Mouse (Mus musculus) heart, embryonic 16.5 days (tissue): ENCODE data around the gene Gm10073. TPM values are rescaled to one million over a fixed set of nuclear protein-coding genes. Genes with fewer than 3 reads are reported as not detected.
A peak's percentile ranks its signal among the peaks of the same experiment; 100 is the strongest.

Experiments
- ATAC-seq: fragments of 200-750 bp; cut with Nextera tagmentation; replicated peaks from 2 replicates; pipeline ENCODE4 v1.8.0; 2017; ENCODE audit warnings: moderate number of reproducible peaks; ENCODE audit not compliant: insufficient read depth, low FRiP score; ENCODE audit errors: extremely low read depth
- H3K27ac ChIP-seq: fragments of 300-500 bp; sonication (generic); 2 replicates; pipeline ENCODE4 v1.5.1; 2014; ENCODE audit warnings: mild to moderate bottlenecking, low read length, control low read depth, moderate library complexity
- H3K27me3 ChIP-seq: fragments of 300-500 bp; sonication (generic); 2 replicates; pipeline ENCODE4 v1.6.1; 2014; ENCODE audit warnings: low read length, mixed read lengths; ENCODE audit not compliant: control insufficient read depth, insufficient read depth
- H3K36me3 ChIP-seq: fragments of 300-500 bp; sonication (generic); 2 replicates; pipeline ENCODE4 v1.6.1; 2014; ENCODE audit not compliant: control insufficient read depth, insufficient read depth
- H3K4me1 ChIP-seq: fragments of 300-500 bp; sonication (generic); 2 replicates; pipeline ENCODE4 v1.6.1; 2014; ENCODE audit warnings: low read length, mixed read lengths; ENCODE audit not compliant: control insufficient read depth, insufficient read depth
- H3K4me2 ChIP-seq: fragments of 300-500 bp; sonication (generic); 2 replicates; pipeline ENCODE4 v1.6.1; 2014; ENCODE audit warnings: low read depth, mild to moderate bottlenecking, control low read depth, low read length
- H3K4me3 ChIP-seq: fragments of 300-500 bp; sonication (generic); 2 replicates; pipeline ENCODE4 v1.5.1; 2014; ENCODE audit warnings: mild to moderate bottlenecking, control low read depth, low read length
- H3K9ac ChIP-seq: fragments of 300-500 bp; sonication (generic); 2 replicates; pipeline ENCODE4 v1.6.1; 2014; ENCODE audit warnings: low read length, control low read depth
- H3K9me3 ChIP-seq: fragments of 300-500 bp; sonication (generic); replicated peaks from 2 replicates; pipeline ENCODE4 v1.6.1; 2016; ENCODE audit warnings: low read length; ENCODE audit not compliant: control insufficient read depth
- WGBS: fragments of 180-500 bp; shearing (Covaris S2); extraction: QIAGEN DNeasy Blood & Tissue Kit; methylation state at CpG from one replicate; pipeline ENCODE4 v1.1.7; 2014; 5-methylcytosine and 5-hydroxymethylcytosine counted together
- polyA plus RNA-seq: library from polyadenylated mRNA; unstranded; fragments of >200 nt; fragmentation: Nextera tagmentation; extraction: Ambion mirVana; gene quantifications from 2 replicates; pipeline ENCODE4 v1.2.1, GENCODE M21; 2015

Gm10073 gene
- polyA plus RNA-seq, 1 experiment from 2014 or later = 24.5 TPM

GRCm38 (mm10) chr8:106570386-106570785 is 2.9 kb downstream of the Gm10073 start:
- Histone ChIP-seq H3K9ac (no peak overlapping the region), H3K36me3 (no peaks in the 10 kb centered on the region), H3K27ac (no peak overlapping the region), H3K9me3 (no peaks in the 10 kb centered on the region), H3K4me3 (no peak overlapping the region), H3K4me2 (no peak overlapping the region), H3K27me3 (peaks cover 3% of the 10 kb centered on the region; the same call in 1 of the 2 replicates), H3K4me1 (no peaks in the 10 kb centered on the region)
- WGBS = 90% methylated on average over 4 of the region's 4 CpGs
- ATAC-seq = no peak

- Histone ChIP-seq H3K4me3 (no peak overlapping the region), H3K4me2 (no peak overlapping the region), H3K27ac (no peak overlapping the region), H3K9me3 (no peaks in the 10 kb centered on the region), H3K27me3 (peaks cover 3% of the 10 kb centered on the region; the same call in 1 of the 2 replicates), H3K9ac (no peak overlapping the region), H3K4me1 (no peaks in the 10 kb centered on the region), H3K36me3 (no peaks in the 10 kb centered on the region)
- WGBS = 75% methylated on average over 7 of the region's 7 CpGs
- ATAC-seq = no peak
Measured at GRCm38 (mm10) chr8:106569006-106569405, 4.3 kb downstream of the Gm10073 start.

GRCm38 (mm10) chr8:106563691-106564182 is 9.5 kb downstream of the Gm10073 start:
- Histone ChIP-seq H3K27me3 (no peaks in the 10 kb centered on the region), H3K27ac (no peak overlapping the region; the same call in 1 of the 2 replicates), H3K4me1 (peaks cover 3% of the 10 kb centered on the region; the same call in 1 of the 2 replicates), H3K36me3 (no peaks in the 10 kb centered on the region), H3K4me2 (no peak overlapping the region), H3K9me3 (no peaks in the 10 kb centered on the region), H3K9ac (no peak overlapping the region), H3K4me3 (no peak overlapping the region)
- ATAC-seq = no peak
- 75% methylated on average over 3 of the region's 3 CpGs for WGBS

GRCm38 (mm10) chr8:106561097-106561865 is 12.0 kb downstream of the Gm10073 start:
- peaks cover 5% of the 10 kb centered on the region; the same call in 1 of the 2 replicates for H3K9me3 ChIP-seq
- H3K27ac ChIP-seq = no peak overlapping the region
- no peak overlapping the region for H3K4me3 ChIP-seq
- peak; percentile 77 for ATAC-seq
- H3K9ac ChIP-seq = no peak overlapping the region
- H3K36me3 ChIP-seq = peaks cover 7% of the 10 kb centered on the region; the same call in 1 of the 2 replicates
- peaks cover 3% of the 10 kb centered on the region; the same call in 1 of the 2 replicates for H3K4me1 ChIP-seq
- no peak overlapping the region; the same call in 1 of the 2 replicates for H3K4me2 ChIP-seq
- WGBS = 23% methylated on average over 21 of the region's 21 CpGs
- no peaks in the 10 kb centered on the region for H3K27me3 ChIP-seq

GRCm38 (mm10) chr8:106559844-106560243 is 13.4 kb downstream of the Gm10073 start:
- Histone ChIP-seq H3K4me2 (no peak overlapping the region), H3K27ac (no peak overlapping the region), H3K4me1 (peaks cover 3% of the 10 kb centered on the region; the same call in 1 of the 2 replicates), H3K36me3 (peaks cover 12% of the 10 kb centered on the region), H3K4me3 (no peak overlapping the region), H3K9ac (no peak overlapping the region), H3K9me3 (peaks cover 5% of the 10 kb centered on the region; the same call in 1 of the 2 replicates), H3K27me3 (no peaks in the 10 kb centered on the region)
- 40% methylated on average over 9 of the region's 9 CpGs for whole genome bisulfite sequencing
- no peak for ATAC-seq

GRCm38 (mm10) chr8:106556068-106556645 is 17.1 kb downstream of the Gm10073 start:
- ATAC-seq = no peak
- Histone ChIP-seq H3K4me1 (no peaks in the 10 kb centered on the region), H3K4me3 (no peak overlapping the region), H3K27me3 (no peaks in the 10 kb centered on the region), H3K36me3 (peaks cover 29% of the 10 kb centered on the region), H3K27ac (no peak overlapping the region), H3K9me3 (peaks cover 7% of the 10 kb centered on the region; the same call in 1 of the 2 replicates), H3K4me2 (no peak overlapping the region), H3K9ac (no peak overlapping the region)
- 58% methylated on average over 6 of the region's 7 CpGs for WGBS

- H3K4me1 ChIP-seq = no peaks in the 10 kb centered on the region
- WGBS = 92% methylated on average over 5 of the region's 5 CpGs
- H3K4me3 ChIP-seq = no peak overlapping the region
- no peak overlapping the region for H3K4me2 ChIP-seq
- peaks cover 29% of the 10 kb centered on the region for H3K36me3 ChIP-seq
- no peak overlapping the region for H3K9ac ChIP-seq
- H3K27ac ChIP-seq = no peak overlapping the region
- H3K9me3 ChIP-seq = peaks cover 7% of the 10 kb centered on the region; the same call in 1 of the 2 replicates
- no peaks in the 10 kb centered on the region for H3K27me3 ChIP-seq
- no peak for ATAC-seq
Measured at GRCm38 (mm10) chr8:106554011-106554410, 19.2 kb downstream of the Gm10073 start.

GRCm38 (mm10) chr8:106550906-106551305 is 22.4 kb downstream of the Gm10073 start:
- no peak overlapping the region for H3K9ac ChIP-seq
- H3K9me3 ChIP-seq = peaks cover 2% of the 10 kb centered on the region; the same call in 1 of the 2 replicates
- WGBS = 95% methylated on average over 1 of the region's 1 CpGs
- H3K27ac ChIP-seq = no peak overlapping the region
- no peaks in the 10 kb centered on the region for H3K4me1 ChIP-seq
- H3K4me3 ChIP-seq = no peak overlapping the region
- H3K36me3 ChIP-seq = peaks cover 24% of the 10 kb centered on the region
- no peak for ATAC-seq
- no peak overlapping the region for H3K4me2 ChIP-seq
- no peaks in the 10 kb centered on the region for H3K27me3 ChIP-seq
